Mouse (Mus musculus) embryonic facial prominence, embryonic 15.5 days (tissue): ENCODE results near the gene Eea1. TPM values are rescaled to one million over a fixed set of nuclear protein-coding genes. Genes with fewer than 3 reads are reported as not detected.

Experiments
- ATAC-seq: fragments of 200-750 bp; cut with Nextera tagmentation; 2 replicates; pipeline ENCODE4 v1.8.0; 2017; ENCODE audit warnings: low read depth, moderate TSS enrichment; ENCODE audit not compliant: insufficient number of reproducible peaks, low FRiP score, low TSS enrichment
- H3K27ac ChIP-seq: fragments of 300-500 bp; sonication (generic); replicated peaks from 2 replicates; pipeline ENCODE4 v1.5.1; 2015; ENCODE audit warnings: mild to moderate bottlenecking, inconsistent platforms
- H3K27me3 ChIP-seq: fragments of 300-500 bp; sonication (generic); 2 replicates; pipeline ENCODE4 v1.6.1; 2015; ENCODE audit warnings: inconsistent platforms
- H3K36me3 ChIP-seq: fragments of 300-500 bp; sonication (generic); 2 replicates; pipeline ENCODE4 v1.6.1; 2015; ENCODE audit warnings: mild to moderate bottlenecking, inconsistent platforms
- H3K4me1 ChIP-seq: fragments of 300-500 bp; sonication (generic); 2 replicates; pipeline ENCODE4 v1.6.1; 2015; ENCODE audit warnings: inconsistent platforms
- H3K4me2 ChIP-seq: fragments of 300-500 bp; sonication (generic); replicated peaks from 2 replicates; pipeline ENCODE4 v1.6.1; 2015; ENCODE audit warnings: mild to moderate bottlenecking, inconsistent platforms
- H3K4me3 ChIP-seq: fragments of 300-500 bp; sonication (generic); replicated peaks from 2 replicates; pipeline ENCODE4 v1.5.1; 2015; ENCODE audit warnings: mild to moderate bottlenecking, inconsistent platforms
- H3K9ac ChIP-seq: fragments of 300-500 bp; sonication (generic); 2 replicates; pipeline ENCODE4 v1.6.1; 2015; ENCODE audit warnings: inconsistent platforms
- H3K9me3 ChIP-seq: fragments of 300-500 bp; sonication (generic); replicated peaks from 2 replicates; pipeline ENCODE4 v1.6.1; 2016; ENCODE audit warnings: inconsistent platforms
- WGBS: fragments of 180-500 bp; shearing (Covaris S2); methylation state at CpG from one replicate; pipeline ENCODE4 v1.1.7; 2015; 5-methylcytosine and 5-hydroxymethylcytosine counted together
- polyA plus RNA-seq: library from polyadenylated mRNA; unstranded; fragments of >200 nt; fragmentation: Nextera tagmentation; extraction: Ambion mirVana; gene quantifications from 2 replicates; pipeline ENCODE4 v1.2.1, GENCODE M21; 2015

Eea1 gene
- polyA plus RNA-seq, 1 experiment from 2014 or later = 22.8 TPM

DNA sequence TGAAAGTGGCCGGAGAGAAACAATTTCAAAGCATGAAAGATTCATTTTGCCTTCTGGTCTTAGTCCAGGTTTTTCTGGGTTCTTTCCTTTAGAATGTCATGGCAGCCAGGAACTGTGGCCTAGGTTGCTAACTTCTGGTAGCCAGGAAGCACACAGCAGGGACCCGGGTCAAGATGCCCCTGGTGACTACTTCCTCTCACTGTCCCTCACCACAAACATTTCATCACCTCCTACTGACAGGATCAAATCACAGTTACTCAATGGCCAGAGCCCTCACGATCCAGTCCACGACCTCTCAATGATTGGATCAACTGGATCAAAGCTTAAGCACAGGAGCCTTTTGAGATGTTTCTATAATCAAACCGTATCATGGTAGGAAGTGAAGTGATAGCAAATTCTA is 60.5 kb downstream of the Eea1 start:
- Histone ChIP-seq H3K9me3 (no peaks in the 10 kb centered on the region), H3K27me3 (no peaks in the 10 kb centered on the region)
- 66% methylated on average over 5 of the region's 5 CpGs for WGBS

DNA sequence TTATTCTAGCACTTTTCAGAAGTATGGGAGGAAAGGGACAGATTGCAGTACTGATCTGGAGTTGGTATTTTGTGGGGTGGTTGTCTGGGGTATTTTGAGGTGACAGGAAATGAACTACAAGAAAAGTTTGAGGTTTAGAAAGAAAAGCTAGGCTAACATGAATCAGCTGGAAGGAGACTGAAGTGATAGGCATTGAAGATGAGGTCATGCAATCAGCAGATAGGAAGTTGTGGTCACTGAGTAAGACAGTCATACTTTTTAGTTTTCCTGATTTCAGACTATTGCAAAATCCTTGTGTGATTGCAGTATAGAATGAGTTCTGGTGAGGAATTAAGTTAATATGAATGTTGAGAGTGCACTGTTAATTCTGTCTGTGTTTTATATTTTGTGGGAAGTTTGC is 75.3 kb downstream of the Eea1 start:
- Histone ChIP-seq H3K4me3 (no peak overlapping the region), H3K4me2 (no peak overlapping the region), H3K9ac (no peak overlapping the region), H3K4me1 (no peaks in the 10 kb centered on the region), H3K9me3 (no peaks in the 10 kb centered on the region), H3K27ac (no peak overlapping the region), H3K27me3 (no peaks in the 10 kb centered on the region), H3K36me3 (peaks cover 19% of the 10 kb centered on the region)
- no peak for ATAC-seq

More for the DNA sequence above, 60.5 kb downstream of the Eea1 start:
- Histone ChIP-seq H3K4me3 (no peak overlapping the region), H3K27ac (no peak overlapping the region), H3K9ac (no peak overlapping the region), H3K4me1 (no peaks in the 10 kb centered on the region), H3K4me2 (no peak overlapping the region), H3K36me3 (0 out of 2 replicates have a peak, but pooled peaks cover 6% of the 10 kb centered on the region)
- no peak for ATAC-seq

DNA sequence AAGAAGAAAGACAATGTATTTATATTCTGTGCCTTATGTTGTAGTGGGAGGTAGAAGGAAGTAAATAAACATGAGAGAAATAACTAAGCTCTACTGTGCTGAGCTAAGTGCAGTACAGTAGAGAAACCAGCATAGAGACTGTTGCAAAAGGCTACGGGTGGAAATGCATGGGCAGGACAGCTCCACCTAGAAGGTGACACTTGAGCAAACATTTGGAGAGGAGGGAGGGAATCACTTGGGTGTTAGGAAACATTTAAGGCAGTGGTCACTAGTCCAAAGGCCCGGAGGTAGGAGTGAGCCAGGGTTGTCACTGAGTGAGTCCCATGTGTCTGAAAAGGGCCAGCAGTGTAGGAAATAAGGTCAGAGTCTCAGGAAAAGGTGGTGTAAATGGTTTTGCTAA is 77.0 kb downstream of the Eea1 start:
- 79% methylated on average over 2 of the region's 2 CpGs for WGBS
- Histone ChIP-seq H3K9ac (no peak overlapping the region), H3K27me3 (no peaks in the 10 kb centered on the region), H3K4me3 (no peak overlapping the region), H3K4me2 (no peak overlapping the region), H3K36me3 (peaks cover 6% of the 10 kb centered on the region), H3K9me3 (no peaks in the 10 kb centered on the region), H3K27ac (no peak overlapping the region), H3K4me1 (no peaks in the 10 kb centered on the region)
- ATAC-seq = no peak

DNA sequence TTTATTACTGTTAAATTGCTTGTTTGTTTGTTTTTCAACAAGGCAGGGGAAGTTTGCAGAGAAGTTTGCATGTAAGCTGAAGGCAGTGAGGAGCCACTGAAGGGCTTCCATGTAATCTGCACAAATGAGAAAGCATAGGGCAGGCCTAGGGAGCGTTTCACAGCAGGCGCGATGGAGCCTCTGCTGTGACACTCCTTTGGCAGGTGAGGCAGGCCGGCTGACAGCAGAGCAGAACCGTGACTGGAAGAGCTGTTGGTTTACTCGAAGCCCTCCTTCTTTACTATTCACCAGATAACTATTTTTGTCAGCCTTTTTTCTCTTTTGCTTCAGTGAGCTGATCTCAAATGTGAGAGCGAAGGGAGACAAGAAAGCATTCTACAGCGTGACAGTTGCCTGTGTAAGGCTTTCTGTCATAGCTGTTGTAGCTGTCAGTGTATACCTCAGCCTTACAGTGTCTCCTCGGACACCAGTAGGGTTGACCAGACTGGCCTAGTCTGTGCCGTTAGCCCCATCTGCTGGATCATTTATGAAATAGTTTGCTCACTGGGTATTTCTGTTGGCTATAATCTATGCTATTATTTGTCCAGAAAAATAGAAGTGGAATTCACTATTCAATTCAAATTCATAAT is 93.0 kb downstream of the Eea1 start:
- Histone ChIP-seq H3K9me3 (no peaks in the 10 kb centered on the region), H3K36me3 (peaks cover 5% of the 10 kb centered on the region; the same call in 1 of the 2 replicates), H3K27me3 (no peaks in the 10 kb centered on the region), H3K4me1 (no peaks in the 10 kb centered on the region), H3K27ac (no peak overlapping the region), H3K9ac (no peak overlapping the region), H3K4me2 (no peak overlapping the region), H3K4me3 (no peak overlapping the region)
- WGBS = 43% methylated on average over 10 of the region's 10 CpGs
- no peak for ATAC-seq

DNA sequence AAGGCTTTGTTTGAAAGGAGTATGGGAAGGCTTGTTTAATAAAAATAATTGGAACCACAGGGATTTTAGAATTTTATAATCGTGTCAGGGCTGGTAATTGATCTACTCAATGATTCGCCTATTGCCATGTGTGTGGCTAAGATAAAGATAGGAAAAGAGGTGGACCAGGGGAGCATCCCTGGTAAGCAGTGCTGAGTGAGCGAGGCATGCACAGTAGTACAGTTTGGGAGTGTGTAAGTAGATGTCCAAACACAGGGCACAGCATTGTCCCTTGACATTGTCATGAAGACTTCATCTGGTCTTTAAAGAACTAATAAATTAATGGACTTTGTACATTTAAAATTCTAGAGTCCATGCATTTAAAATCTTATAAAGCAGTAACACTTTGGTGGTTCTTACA is 93.7 kb downstream of the Eea1 start:
- H3K27ac ChIP-seq = no peak overlapping the region
- no peaks in the 10 kb centered on the region for H3K9me3 ChIP-seq
- no peak overlapping the region for H3K9ac ChIP-seq
- no peak for ATAC-seq
- H3K27me3 ChIP-seq = no peaks in the 10 kb centered on the region
- H3K36me3 ChIP-seq = peaks cover 12% of the 10 kb centered on the region; the same call in 1 of the 2 replicates
- WGBS = 76% methylated on average over 3 of the region's 3 CpGs
- no peaks in the 10 kb centered on the region for H3K4me1 ChIP-seq
- no peak overlapping the region for H3K4me2 ChIP-seq
- H3K4me3 ChIP-seq = no peak overlapping the region

DNA sequence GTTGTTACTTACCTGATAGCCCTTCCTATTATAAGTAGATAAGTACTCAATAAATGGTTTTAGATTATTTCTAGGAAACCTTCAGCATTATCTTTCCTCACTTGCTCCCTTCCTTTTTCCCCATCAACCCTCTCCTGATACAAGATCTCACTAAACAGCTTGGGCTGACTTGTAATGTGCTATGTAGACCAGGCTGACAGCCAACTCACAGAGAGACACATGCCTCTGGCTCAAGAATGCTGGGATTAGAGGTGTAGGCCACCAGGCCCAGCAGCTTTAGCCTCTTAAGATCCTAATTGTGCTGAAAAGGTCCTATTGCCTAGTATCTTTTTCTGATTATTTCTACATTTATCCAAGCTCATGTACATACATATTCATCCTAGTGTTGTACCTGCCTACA is 95.5 kb downstream of the Eea1 start:
- no peak overlapping the region for H3K4me3 ChIP-seq
- no peak overlapping the region for H3K27ac ChIP-seq
- H3K9me3 ChIP-seq = no peaks in the 10 kb centered on the region
- no peaks in the 10 kb centered on the region for H3K4me1 ChIP-seq
- peaks cover 18% of the 10 kb centered on the region for H3K36me3 ChIP-seq
- no peaks in the 10 kb centered on the region for H3K27me3 ChIP-seq
- ATAC-seq = no peak
- no peak overlapping the region for H3K9ac ChIP-seq
- no peak overlapping the region for H3K4me2 ChIP-seq

DNA sequence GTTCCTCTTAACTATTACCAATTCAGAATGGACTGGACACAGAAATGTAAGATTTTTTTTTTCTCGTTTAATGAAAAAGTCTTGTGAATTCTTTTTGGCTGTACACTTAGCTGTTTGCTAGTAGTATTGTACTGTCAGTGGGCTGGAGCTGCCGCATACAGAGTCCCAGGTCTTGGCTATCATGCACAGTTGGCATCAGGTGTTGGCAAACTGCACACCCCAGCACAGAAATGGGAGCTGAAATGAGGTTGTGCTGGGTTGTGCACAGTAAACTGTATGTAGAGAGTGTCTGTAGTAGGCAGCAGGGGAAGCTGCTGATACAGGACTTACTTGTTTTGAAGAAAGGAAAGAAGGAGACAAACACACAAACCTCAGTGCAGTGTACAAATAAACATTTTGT is 103.8 kb downstream of the Eea1 start:
- Histone ChIP-seq H3K4me1 (0 out of 2 replicates have a peak, but pooled peaks cover 3% of the 10 kb centered on the region), H3K27ac (no peak overlapping the region), H3K4me2 (no peak overlapping the region), H3K4me3 (no peak overlapping the region), H3K36me3 (peaks cover 19% of the 10 kb centered on the region), H3K9ac (no peak overlapping the region), H3K9me3 (no peaks in the 10 kb centered on the region), H3K27me3 (no peaks in the 10 kb centered on the region)
- WGBS = 83% methylated on average over 2 of the region's 2 CpGs
- ATAC-seq = no peak

DNA sequence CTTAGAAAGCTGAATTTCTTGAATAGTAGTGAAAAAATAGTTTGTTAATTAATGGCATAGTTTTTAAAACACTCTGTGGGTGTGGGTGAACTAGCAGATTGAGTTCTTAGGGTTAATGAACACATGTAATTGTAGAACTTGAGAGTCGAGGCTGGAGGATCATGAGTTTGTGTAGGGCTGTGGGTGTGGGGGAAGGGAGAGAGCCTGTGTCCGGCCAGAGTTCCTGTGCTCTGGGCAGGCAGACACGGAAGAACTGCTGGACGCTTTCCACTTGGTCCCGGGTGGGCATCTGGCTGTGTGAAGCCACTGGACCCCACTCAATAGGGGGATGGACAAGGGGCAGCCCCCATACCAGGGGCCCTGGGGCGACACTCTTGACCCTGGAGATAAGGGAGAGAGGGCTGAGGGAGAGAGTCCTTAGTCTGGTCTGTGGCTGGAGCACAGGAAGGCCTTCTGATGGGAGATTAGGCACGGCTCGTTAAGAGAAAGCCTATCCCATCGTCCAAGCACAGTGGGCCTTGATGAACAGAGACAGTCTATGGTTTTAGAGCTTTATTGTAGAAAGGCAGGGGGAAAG is 107.6 kb downstream of the Eea1 start:
- H3K4me3 ChIP-seq = no peak overlapping the region
- peaks cover 2% of the 10 kb centered on the region for H3K36me3 ChIP-seq
- H3K9me3 ChIP-seq = no peaks in the 10 kb centered on the region
- H3K4me2 ChIP-seq = no peak overlapping the region
- 0 out of 2 replicates have a peak, but pooled peaks cover 3% of the 10 kb centered on the region for H3K4me1 ChIP-seq
- H3K27ac ChIP-seq = no peak overlapping the region
- WGBS = 24% methylated on average over 9 of the region's 9 CpGs
- H3K27me3 ChIP-seq = no peaks in the 10 kb centered on the region
- no peak overlapping the region for H3K9ac ChIP-seq
- no peak for ATAC-seq

DNA sequence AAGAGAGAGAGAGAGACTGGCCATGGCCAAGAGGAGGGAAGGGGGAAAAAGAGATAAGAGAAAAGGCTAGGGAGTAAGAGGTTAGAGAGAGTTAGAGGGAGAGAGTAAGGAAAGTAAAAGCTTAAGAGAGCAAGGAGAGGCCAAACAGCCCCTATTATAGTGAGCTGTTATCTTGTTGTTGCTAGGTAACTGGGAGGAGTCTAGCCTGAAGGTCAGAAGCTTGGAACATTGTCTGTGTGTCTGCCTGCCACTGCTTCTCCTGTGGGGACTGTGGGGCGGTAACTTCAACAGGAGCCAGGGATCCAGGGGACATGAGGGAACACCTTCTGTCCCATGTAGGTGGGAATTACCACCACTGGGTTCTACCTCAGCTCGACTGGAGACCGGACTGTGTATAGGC is 108.1 kb downstream of the Eea1 start:
- 0 out of 2 replicates have a peak, but pooled peaks cover 3% of the 10 kb centered on the region for H3K4me1 ChIP-seq
- no peaks in the 10 kb centered on the region for H3K27me3 ChIP-seq
- H3K4me3 ChIP-seq = no peak overlapping the region
- ATAC-seq = no peak
- no peaks in the 10 kb centered on the region for H3K36me3 ChIP-seq
- H3K27ac ChIP-seq = no peak overlapping the region
- no peak overlapping the region for H3K9ac ChIP-seq
- WGBS = 83% methylated on average over 3 of the region's 3 CpGs
- H3K9me3 ChIP-seq = no peaks in the 10 kb centered on the region
- H3K4me2 ChIP-seq = no peak overlapping the region

DNA sequence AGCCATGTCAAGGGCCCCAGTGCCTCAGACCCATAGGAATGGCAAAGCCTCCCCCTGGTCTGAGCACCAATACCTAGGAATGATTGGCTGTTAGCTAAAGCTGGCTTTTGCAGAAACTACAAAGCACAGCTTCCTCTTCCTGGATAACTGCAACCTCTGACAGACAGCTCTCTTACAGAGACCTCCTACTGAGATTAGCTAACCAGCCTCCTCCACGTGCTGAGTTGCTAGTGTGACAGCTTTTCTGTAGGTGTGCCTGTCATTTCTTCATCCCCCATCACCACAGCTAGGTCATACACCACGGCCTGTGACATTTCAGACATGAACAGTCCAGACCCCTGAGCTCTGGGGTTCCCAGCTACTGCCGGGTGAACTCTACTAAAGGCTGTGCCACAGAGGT is 126.9 kb downstream of the Eea1 start:
- H3K36me3 ChIP-seq = no peaks in the 10 kb centered on the region
- ATAC-seq = no peak
- WGBS = 44% methylated on average over 3 of the region's 3 CpGs

DNA sequence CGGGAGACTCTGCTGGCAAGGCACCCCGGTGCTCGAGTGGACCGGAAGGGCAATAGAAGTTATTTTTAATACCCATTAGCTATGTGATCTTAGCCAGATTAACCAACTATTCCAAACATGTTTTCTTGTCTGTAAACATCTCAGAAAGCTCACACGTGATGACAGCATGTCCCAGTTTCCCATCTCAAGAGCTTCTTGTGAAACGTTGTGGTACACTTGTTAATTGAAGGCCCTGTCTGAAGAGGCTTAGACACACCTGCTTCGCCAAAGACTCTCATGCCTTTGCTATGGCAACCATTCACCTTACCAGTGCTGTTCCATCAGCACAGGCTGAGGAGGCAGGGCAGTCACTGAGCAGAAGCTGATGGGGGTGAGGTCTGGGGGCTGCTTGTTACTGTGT is 133.9 kb downstream of the Eea1 start:
- WGBS = 79% methylated on average over 7 of the region's 7 CpGs

More for the DNA sequence above, 126.9 kb downstream of the Eea1 start:
- H3K4me2 ChIP-seq = no peak overlapping the region
- H3K9me3 ChIP-seq = no peaks in the 10 kb centered on the region
- H3K9ac ChIP-seq = no peak overlapping the region
- no peaks in the 10 kb centered on the region for H3K4me1 ChIP-seq
- H3K27me3 ChIP-seq = no peaks in the 10 kb centered on the region
- no peak overlapping the region for H3K27ac ChIP-seq
- no peak overlapping the region for H3K4me3 ChIP-seq

DNA sequence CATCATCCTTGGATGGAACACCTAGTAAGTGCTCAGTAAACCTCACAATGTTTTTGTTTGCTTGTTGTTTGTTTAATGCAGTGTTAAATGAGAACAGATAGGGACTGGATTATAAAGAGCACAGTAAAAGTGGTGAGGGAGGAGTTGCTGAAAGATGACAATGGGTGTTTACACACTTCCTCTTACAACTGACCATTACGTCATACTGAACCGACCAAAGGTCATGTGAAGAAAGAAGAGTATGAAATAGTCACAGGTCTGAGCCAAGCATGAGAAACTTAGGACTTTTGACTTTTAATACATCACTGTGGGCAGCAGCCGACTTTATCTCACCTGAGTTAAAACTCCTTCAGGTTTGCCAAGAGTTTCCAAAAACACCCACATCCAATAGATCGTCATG is 135.0 kb downstream of the Eea1 start:
- Histone ChIP-seq H3K4me1 (peaks cover 7% of the 10 kb centered on the region; the same call in 1 of the 2 replicates), H3K36me3 (no peaks in the 10 kb centered on the region), H3K9me3 (no peaks in the 10 kb centered on the region), H3K27ac (no peak overlapping the region), H3K27me3 (no peaks in the 10 kb centered on the region), H3K9ac (no peak overlapping the region), H3K4me3 (no peak overlapping the region), H3K4me2 (no peak overlapping the region)
- WGBS = 57% methylated on average over 4 of the region's 4 CpGs
- no peak for ATAC-seq

More for the DNA sequence above, 133.9 kb downstream of the Eea1 start:
- no peak overlapping the region for H3K27ac ChIP-seq
- no peak overlapping the region for H3K4me2 ChIP-seq
- H3K9ac ChIP-seq = no peak overlapping the region
- ATAC-seq = no peak
- peaks cover 7% of the 10 kb centered on the region; the same call in 1 of the 2 replicates for H3K4me1 ChIP-seq
- no peak overlapping the region for H3K4me3 ChIP-seq
- H3K36me3 ChIP-seq = no peaks in the 10 kb centered on the region
- H3K9me3 ChIP-seq = no peaks in the 10 kb centered on the region
- H3K27me3 ChIP-seq = no peaks in the 10 kb centered on the region
